Mouse (Mus musculus) activated CD4-positive, CD25-positive, alpha-beta regulatory T cell, adult 4 months (primary cell): ENCODE data around the gene Tmem189. TPM values are rescaled to one million over a fixed set of nuclear protein-coding genes. Genes with fewer than 3 reads are reported as not detected.

ENCODE experiments used
- ATAC-seq: one replicate; pipeline ENCODE4 v1.8.0; 2017
- polyA plus RNA-seq, 2 experiments: library from polyadenylated mRNA; unstranded; fragments of 100-300 nt; shearing (Covaris generic); gene quantifications; one replicate each; pipeline ENCODE4 v1.2.1; 2017

Gene Tmem189
- polyA plus RNA-seq, 2 experiments from 2014 or later, result 12.6 to 13.5 TPM

- ATAC-seq, result peak; percentile 94
These were observed 9.7 kb downstream of the Tmem189 start for GRCm38 (mm10) chr2:167679902-167680430.

GRCm38 (mm10) chr2:167678600-167678999 lies 11.0 kb downstream of the Tmem189 start:
- no peak for ATAC-seq

GRCm38 (mm10) chr2:167675120-167675909 lies 14.3 kb downstream of the Tmem189 start:
- peak; percentile 28 for ATAC-seq

GRCm38 (mm10) chr2:167672212-167672685 lies 17.4 kb downstream of the Tmem189 start:
- no peak for ATAC-seq

- no peak for ATAC-seq
These were observed 18.5 kb downstream of the Tmem189 start for GRCm38 (mm10) chr2:167671101-167671633.

- no peak for ATAC-seq
These were observed 20.2 kb downstream of the Tmem189 start for GRCm38 (mm10) chr2:167669398-167669797.

GRCm38 (mm10) chr2:167668426-167668825 lies 21.2 kb downstream of the Tmem189 start:
- no peak for ATAC-seq

DNA sequence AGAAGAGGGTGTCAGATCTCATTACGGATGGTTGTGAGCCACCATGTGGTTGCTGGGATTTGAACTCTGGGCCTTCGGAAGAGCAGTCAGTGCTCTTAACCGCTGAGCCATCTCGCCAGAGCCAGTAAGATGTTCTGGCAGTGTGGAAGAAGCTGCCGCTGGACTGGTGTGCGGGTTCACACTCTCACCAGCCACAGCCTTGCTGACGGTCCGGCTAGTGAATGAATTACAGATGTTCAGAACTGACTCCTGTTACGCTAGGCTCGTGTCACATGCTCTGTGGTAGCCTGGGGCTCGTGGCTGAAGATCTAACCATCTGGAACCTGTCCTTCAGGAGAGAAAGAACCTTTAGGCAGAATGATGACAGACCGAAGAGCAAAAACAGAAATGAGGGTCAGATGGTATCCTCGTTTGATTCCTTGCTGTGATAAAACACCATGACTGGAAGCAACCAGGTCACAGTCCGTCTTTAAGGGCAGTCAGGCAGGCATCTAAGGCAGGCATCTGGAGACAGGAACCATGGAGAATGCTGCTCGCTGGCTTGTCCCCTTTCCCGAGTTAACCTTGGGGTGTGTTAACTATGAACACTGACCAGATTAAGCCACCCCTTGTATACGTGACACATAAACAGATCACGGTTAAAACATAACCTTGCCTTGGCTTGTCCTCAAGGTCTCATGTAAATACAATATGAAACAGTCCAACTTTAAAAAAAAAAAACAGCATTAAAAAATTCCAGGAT lies 23.5 kb downstream of the Tmem189 start:
- ATAC-seq, result no peak

DNA sequence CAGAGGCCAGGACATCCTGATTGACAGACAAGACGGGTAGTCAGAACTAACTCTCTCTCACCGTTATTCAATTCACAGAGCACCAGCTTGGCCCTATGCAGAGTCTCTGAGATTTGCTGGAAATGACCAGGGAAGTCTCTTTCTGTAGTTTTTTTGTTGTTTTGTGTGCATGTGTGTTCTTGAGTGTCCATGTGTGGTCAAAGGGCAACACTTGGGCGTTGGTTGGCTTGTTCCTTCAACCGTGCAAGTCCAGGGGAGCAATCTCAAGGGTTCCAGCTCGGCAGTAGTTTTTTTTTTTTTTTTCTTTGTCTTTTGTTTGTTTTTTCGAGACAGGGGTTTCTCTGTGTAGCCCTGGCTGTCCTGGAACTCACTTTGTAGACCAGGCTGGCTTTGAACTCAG lies 26.9 kb downstream of the Tmem189 start:
- no peak for ATAC-seq

DNA sequence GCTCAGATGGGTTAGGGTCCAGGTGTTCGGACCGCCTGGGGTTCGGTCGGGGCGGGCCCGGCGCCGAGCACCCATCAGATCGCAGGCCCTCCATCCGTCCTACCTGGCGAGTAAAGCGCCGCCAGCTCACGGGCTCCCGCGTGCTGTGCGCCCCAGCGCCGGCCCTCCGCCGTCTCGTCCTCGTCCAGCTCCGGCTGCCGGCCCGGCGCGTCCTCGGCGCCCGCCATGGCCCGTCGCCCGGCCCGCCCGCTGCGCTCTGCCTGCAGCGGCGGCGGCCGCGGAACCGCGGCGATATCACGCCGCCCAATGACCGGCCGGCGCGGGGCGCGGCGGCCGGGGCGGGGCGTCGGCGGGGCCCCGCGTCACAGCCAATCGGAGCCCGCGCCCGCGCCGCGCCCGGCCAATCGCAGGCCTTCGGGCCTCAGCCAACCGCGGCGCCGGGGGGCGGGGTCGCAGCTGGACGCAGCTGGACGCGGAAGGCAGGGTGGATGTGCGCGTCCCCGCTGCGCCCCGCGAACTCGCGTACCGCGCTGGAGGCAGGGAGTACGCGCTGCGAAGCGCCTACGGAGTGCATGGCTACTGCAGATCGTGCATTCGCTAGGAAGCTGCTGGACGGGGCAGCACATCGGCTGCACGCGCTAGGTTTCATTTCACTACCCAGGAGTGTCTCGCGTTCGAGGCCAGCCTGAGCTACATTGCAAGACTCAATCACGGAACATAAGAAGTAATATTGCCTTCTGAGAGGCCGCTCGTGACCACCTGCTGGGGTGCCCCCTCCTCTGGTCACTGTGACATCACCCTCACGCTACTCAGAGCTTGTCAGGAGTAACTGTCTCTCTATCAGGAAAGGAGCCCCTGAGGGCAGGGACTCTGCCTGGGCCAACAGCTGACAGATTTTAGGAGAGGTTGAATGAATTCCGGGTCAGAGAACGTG lies 28.1 kb downstream of the Tmem189 start, which contains the start of gene Gm20431:
Gene Gm20431 (minus strand): TSS at position 227 of the 934 bp plus-strand sequence.
- ATAC-seq, result peak; percentile 76

DNA sequence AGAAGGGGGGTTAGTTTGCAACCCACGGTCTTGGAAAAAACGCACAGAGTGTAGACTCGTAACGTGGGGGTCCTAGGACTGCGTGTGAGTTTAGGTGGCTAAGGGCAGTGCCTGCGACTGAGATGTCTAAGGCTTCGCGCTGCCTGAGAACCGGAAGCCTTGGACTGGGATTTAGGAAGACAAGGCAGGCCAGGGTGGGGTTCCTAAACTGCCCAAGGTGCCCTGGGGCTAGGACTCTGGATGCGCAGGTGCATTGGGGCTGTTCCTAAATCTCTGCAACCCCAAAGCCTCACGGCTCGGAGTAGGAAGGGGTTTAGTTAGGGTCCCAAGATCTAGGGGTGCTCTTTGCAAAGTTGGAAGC lies 29.0 kb downstream of the Tmem189 start:
- ATAC-seq, result no peak

GRCm38 (mm10) chr2:167659847-167660610 lies 29.6 kb downstream of the Tmem189 start:
- no peak for ATAC-seq

- ATAC-seq, result no peak
These were observed 30.3 kb downstream of the Tmem189 start for GRCm38 (mm10) chr2:167659177-167659846.

DNA sequence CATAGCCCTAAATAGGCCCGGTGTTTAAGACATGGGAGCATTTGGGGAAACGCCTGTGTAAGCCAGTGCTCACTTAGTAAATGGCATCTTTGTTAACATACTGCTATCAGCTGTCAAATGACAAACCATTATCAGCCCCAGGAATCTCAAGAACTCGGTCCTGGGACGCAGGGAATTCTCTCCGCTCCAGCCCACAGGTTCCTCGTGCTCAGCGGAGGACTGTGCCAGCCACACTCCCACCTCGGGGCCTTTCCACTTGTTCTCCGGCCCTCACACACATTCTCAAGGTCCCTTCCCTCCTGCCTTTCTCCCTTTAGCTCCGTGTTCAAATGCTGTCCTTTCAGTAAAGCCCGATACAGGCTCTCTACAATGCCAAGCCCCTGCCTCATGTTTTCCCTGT lies 30.9 kb downstream of the Tmem189 start:
- no peak for ATAC-seq

DNA sequence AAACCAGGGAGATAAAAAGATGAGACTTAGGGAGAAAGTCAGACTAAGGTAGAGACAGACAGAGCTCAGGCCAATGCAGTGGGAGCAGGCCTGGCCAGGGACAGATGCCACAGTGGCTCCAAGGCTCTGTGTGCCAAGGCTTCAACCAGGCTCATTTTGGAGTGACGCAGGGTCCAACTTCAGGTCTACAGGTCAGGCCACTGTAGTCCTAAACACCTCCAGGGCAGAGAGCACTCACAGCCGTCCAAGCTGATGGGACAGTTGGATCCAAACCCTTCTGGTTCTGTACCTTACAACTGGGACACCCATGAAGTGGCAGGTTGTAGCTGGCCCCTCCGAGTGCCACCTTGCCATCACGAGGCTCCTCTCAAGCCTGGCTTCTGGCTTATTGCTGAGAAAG lies 31.6 kb downstream of the Tmem189 start:
- ATAC-seq, result no peak

DNA sequence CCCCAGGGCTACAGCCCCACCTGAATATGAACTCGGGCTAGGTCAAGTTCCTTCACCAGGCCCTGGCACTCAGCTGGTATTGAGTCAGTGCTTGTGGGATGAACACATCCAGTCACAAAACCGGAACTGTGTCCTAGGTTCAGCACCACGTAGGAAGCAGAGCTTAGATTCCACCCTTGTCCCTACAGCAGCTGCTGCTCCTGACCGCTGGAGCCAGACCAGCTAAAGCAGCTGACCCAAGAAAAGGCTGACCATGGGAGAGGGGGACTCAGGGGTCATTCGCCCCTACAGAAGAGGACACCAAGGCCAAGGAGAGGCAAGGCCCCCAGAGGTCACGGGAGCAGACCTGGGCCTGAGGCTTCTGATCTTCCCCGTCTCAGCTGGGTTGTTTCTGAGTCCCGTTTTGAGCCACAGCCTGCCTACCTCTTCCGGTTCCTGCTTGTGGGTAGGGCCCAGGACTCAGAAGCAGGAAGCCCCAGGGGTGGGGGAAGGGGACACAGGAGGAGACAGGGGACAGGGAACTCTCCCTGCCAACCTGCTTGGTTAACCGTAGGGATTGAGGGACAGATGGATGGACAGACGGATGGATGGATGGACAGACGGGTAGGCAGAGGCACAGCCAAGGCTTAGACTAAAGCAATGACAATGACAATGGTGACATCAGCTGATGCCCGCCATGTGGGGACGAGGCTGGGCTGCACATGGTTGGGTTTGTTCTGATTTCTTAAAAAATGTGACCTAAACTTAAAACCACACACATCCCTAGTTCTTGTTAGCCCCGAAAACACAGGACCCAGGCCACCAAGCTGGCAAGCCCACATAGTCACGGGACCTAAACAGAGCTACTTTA lies 32.8 kb downstream of the Tmem189 start:
- ATAC-seq, result peak; percentile 80

DNA sequence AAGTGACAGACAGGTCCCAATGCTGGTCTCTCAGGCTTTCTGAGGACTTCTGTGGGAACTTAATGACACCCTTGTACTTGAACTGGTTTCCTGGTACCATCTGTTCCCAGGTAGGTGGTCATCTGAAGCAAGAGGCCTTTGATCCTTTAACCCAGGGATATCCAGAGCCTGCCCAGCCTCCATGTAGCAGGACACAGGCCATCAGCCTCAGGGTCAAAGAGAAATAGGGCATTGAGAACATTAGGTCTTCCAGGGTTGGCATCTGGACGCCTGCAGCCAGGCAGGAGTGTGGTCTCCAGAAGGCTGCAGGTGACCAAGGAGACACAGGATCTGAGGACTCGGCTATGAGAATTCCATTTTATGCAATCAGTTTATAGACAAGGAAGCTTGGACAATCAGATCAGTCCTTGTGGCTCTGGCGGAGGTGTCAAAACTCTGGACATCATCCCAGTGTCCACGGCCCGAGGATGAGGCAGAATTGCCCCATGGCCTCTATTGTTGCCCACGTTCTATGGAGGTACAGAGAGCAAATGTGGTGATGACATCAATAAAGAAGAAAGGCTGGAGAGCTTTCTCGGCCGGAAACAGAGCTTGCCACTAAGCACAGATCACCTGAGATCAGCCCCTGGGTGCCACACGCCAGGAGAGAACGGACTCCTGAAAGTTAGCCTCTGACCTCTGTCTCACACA lies 34.6 kb downstream of the Tmem189 start:
- no peak for ATAC-seq

DNA sequence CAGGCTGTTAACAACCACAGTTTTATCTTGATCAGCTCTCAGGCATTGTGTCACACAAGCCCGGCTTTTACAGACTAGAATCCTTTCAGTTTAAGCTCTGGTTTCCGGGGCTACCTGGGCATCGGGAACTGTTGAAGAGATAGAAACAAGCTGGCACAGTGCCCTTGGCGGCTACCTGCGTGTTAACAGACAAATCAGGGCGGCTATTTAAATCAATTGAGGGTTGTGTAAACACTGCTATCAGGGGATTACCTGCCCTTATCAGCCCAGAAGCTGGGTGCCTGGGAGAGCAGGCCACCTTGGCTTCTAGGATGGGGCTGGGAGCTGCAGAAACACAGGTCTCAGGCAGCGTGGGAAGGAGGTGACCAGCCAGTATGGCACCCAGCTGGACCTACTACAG lies 36.9 kb downstream of the Tmem189 start:
- no peak for ATAC-seq

- ATAC-seq, result no peak
These were observed 38.0 kb downstream of the Tmem189 start for GRCm38 (mm10) chr2:167651622-167652021.
